Mouse (Mus musculus) thymus, adult 2 months (tissue): ENCODE results near the gene Dpp3. TPM values are rescaled to one million over a fixed set of nuclear protein-coding genes. Genes with fewer than 3 reads are reported as not detected.
A peak's percentile ranks its signal among the peaks of the same experiment; 100 is the strongest.
"Not testable (repeated sequence)": the region's sequence is repeated elsewhere in the genome, so short reads cannot be mapped to it uniquely, and the experiment has no call there.

Source experiments
- DNase-seq: peaks from one replicate; pipeline ENCODE4 v3.0.0; 2021
- H3K27ac ChIP-seq: fragments of 200-500 bp; 2 replicates; pipeline ENCODE4 v1.5.1; 2012; ENCODE audit warnings: low read length, control low read depth; ENCODE audit not compliant: control insufficient read depth, insufficient read depth
- H3K27me3 ChIP-seq: fragments of 200-500 bp; 2 replicates; pipeline ENCODE4 v1.6.1; 2012; ENCODE audit warnings: mild to moderate bottlenecking, low read length, moderate library complexity, mixed read lengths; ENCODE audit not compliant: control insufficient read depth, insufficient read depth
- H3K36me3 ChIP-seq: fragments of 200-500 bp; 2 replicates; pipeline ENCODE4 v1.6.1; 2012; ENCODE audit warnings: mild to moderate bottlenecking, low read length, moderate library complexity; ENCODE audit not compliant: control insufficient read depth, insufficient read depth
- H3K4me1 ChIP-seq: fragments of 200-500 bp; replicated peaks from 2 replicates; pipeline ENCODE4 v1.6.1; 2012; ENCODE audit warnings: low read length; ENCODE audit not compliant: control insufficient read depth, insufficient read depth
- H3K4me3 ChIP-seq: fragments of 200-500 bp; 2 replicates; pipeline ENCODE4 v1.5.1; 2012; ENCODE audit warnings: mild to moderate bottlenecking, low read length, control low read depth, moderate library complexity; ENCODE audit not compliant: control insufficient read depth, insufficient read depth
- CTCF ChIP-seq: fragments of 200-500 bp; IDR thresholded peaks from 2 replicates; pipeline ENCODE4 v1.5.1; 2012; ENCODE audit warnings: mild to moderate bottlenecking, control low read depth, low read length, moderate library complexity, borderline replicate concordance; ENCODE audit not compliant: control insufficient read depth, poor library complexity, insufficient read depth; ENCODE audit errors: extremely low read depth
- POLR2A ChIP-seq: fragments of 200-500 bp; IDR thresholded peaks from 2 replicates; pipeline ENCODE4 v1.6.1; 2012; ENCODE audit warnings: mild to moderate bottlenecking, low read length, control low read depth, moderate library complexity; ENCODE audit not compliant: control insufficient read depth, poor library complexity, insufficient read depth; ENCODE audit errors: extremely low read depth
- WGBS: fragments of 180-500 bp; shearing (Covaris S2); methylation state at CpG from one replicate; pipeline ENCODE4 v1.1.7; 2018; 5-methylcytosine and 5-hydroxymethylcytosine counted together
- polyA plus RNA-seq: library from polyadenylated mRNA; depleted of rRNA; stranded (reverse); fragments of >200 nt; gene quantifications from 2 replicates; pipeline ENCODE4 v1.2.3, GENCODE M21; 2012; rRNA removed

Gene Dpp3
- polyA plus RNA-seq = 153 and 175 TPM in 2 replicates

DNA sequence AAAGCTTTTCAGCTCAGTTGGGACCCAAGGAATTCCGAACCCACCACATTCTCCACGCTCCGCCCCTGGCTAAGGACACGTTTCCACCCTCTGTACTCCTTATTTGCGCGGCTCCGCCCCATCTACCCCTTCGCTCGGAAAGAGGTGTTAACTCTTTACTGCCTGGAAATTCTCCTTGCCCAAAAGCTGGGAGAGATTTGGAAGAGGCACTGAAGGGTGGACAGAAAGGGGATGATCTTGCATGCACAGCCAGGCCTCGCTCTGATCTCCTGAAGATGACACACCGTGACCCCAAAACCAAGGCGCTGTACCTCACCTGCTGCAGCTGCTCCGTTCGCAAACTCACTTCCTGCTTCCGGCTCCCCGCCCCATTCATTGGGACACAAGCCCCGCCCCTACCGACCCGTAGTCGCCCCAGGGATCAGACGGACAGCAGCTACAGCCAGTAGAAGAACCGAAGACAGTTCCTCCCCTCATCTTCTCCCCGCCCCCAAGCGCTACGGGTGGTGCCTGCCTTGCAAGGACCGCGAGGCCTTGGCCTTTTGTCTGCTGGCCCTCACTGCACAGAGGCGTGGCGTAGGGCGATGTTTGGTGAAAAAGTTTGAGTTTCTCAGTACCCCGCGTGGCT, at the start of gene Dpp3:
Dpp3 (minus strand) TSS at position 384 of the 628 bp plus-strand sequence.
- DNase-seq = peak; percentile 100
- Histone ChIP-seq H3K27ac (peak within 1 kb of the TSS; percentile 14; the same call in 1 of the 2 replicates), H3K27me3 (no peaks in the 10 kb centered on the region), H3K36me3 (peaks cover 14% of the 10 kb centered on the region), H3K4me1 (peaks cover 12% of the 10 kb centered on the region), H3K4me3 (peak within 1 kb of the TSS; percentile 80)
- peak; percentile 85 for TF ChIP-seq POLR2A
- peak; percentile 59; the same call in 1 of the 2 replicates for TF ChIP-seq CTCF
- WGBS = under 1% methylated on average over 32 of the region's 32 CpGs

DNA sequence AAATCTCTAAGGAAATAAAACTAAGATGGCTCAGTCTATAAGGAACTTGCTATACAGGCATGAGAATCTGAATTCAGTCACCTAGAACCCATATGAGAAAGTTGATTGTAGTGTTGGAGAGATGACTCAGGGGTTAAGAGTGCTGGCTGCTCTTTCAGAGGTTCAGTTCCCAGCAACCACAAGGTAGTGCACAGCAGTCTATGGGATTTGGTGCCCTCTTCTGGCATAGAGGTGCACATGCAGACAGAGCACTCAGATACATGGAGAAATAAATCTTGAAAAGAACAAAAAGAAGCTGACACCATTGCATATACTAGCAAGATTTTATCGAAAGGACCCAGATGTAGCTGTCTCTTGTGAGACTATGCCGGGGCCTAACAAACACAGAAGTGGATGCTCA, 40.1 kb upstream of the Dpp3 start:
- Histone ChIP-seq H3K27ac (no peak overlapping the region), H3K4me3 (no peak overlapping the region), H3K4me1 (no peaks in the 10 kb centered on the region), H3K36me3 (no peaks in the 10 kb centered on the region), H3K27me3 (no peaks in the 10 kb centered on the region)
- WGBS = 79% methylated on average over 2 of the region's 2 CpGs
- no peak for DNase-seq
- no peak for TF ChIP-seq CTCF
- TF ChIP-seq POLR2A = no peak

DNA sequence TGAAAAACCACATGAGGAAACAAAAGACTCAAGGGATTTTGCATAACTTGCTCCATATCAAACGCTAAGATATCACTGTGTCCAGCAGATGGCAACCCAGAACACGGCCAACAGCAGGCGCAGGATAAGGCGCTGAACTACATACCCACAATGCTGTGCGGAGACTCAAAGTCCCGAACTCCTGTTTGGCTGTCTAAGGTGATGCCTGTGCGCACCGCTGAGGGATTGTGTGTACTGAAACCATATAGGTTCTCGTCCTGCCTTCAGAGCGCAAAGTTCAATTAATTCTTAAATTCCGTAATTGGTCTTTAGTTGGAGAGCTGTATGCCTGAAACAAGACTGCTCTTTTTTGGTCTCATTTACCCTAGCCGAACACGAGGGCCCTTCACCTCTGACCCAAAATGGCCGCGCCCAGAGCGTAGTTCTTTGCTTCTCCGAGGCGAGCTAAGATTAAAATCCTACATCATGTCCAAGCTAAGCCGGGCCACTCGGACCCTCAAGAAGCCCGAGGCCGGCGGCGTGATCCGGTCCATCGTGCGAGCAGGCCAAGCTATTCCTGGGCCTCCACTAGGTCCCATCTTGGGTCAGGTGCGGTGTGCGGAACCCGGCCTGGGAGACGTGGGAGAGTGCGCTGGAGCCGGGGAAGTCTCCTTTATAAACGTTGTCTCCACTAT, 34.0 kb upstream of the Dpp3 start, which contains the start of gene Mrpl11:
Mrpl11 (plus strand) TSS at position 220 of the 674 bp plus-strand sequence.
- TF ChIP-seq CTCF (peak; percentile 38; the same call in 1 of the 2 replicates), POLR2A (peak; percentile 24; the same call in 1 of the 2 replicates)
- H3K4me3 ChIP-seq = peak within 1 kb of the TSS; percentile 69
- no peak within 1 kb of the TSS for H3K27ac ChIP-seq
- under 1% methylated on average over 34 of the region's 34 CpGs for WGBS
- peak; percentile 89 for DNase-seq
- H3K27me3 ChIP-seq = no peaks in the 10 kb centered on the region
- H3K36me3 ChIP-seq = no peaks in the 10 kb centered on the region
- H3K4me1 ChIP-seq = 0 out of 2 replicates have a peak, but pooled peaks cover 3% of the 10 kb centered on the region

DNA sequence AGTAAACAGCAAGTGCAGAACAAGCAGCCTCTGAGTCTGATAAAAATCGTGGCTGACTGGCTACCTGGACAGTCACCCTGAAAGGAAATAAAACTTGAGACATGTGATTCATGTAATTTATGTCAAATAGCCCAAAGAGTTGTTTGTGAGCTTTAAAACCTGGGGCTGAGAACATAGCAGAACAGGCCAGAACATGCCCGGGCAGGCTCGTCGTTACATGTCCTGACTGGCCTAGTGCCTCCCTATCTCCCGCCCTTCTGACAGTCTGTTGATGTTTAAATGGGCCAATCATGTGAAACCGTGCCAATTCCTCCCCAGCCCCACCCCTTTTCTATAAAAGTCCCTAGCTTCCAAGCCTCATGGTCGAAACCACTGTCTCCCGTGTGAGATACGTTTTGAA, 20.6 kb upstream of the Dpp3 start:
- not testable (repeated sequence) for H3K27ac ChIP-seq, H3K4me3 ChIP-seq, H3K36me3 ChIP-seq, DNase-seq, H3K4me1 ChIP-seq, H3K27me3 ChIP-seq
- WGBS = 87% methylated on average over 9 of the region's 9 CpGs

DNA sequence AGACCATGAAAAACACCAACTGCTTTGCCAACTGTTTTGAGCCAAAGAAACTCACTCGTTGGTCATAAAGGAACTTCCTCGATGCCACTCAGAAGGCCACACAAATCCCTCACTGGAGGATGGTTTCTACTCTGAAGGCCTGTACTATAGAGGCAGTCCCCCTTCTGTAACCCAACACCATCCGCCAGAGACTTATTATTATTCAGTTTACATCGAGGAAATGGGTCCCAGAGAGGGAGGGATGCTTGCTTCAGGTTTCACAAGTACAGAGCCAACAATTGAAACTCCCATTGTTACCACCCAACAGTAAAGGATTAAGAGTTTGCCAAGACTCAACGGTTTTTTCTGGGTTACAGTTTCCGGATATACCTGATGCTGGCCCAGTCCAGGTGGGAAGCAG, 17.5 kb upstream of the Dpp3 start:
- TF ChIP-seq POLR2A = no peak
- no peak for TF ChIP-seq CTCF
- 53% methylated on average over 6 of the region's 6 CpGs for WGBS

DNA sequence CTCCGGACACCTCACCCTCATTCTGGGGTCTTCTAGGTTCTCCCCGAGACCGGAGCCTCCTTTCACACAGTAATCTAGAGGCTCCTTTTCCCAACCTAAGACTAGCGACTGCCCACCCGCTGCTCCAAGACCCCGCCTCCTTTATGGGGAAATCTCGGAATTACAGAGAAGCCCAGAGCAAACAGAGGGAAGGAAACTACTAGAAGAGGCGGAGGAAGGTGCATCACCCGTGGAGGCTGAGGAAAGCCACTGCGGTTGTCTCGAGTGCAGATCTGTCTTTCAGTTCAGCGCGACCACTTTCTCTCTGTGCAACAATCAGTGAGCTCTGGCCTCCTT, 15.1 kb upstream of the Dpp3 start:
- peak; percentile 17 for DNase-seq
- Histone ChIP-seq H3K27ac (no peak overlapping the region), H3K36me3 (no peaks in the 10 kb centered on the region), H3K4me3 (no peak overlapping the region), H3K4me1 (peaks cover 15% of the 10 kb centered on the region), H3K27me3 (no peaks in the 10 kb centered on the region; the same call in 1 of the 2 replicates)
- 10% methylated on average over 13 of the region's 13 CpGs for WGBS
- TF ChIP-seq CTCF = no peak
- TF ChIP-seq POLR2A = no peak

More for the DNA sequence above, 17.5 kb upstream of the Dpp3 start:
- H3K4me1 ChIP-seq = peaks cover 15% of the 10 kb centered on the region
- no peaks in the 10 kb centered on the region for H3K36me3 ChIP-seq
- H3K4me3 ChIP-seq = no peak overlapping the region
- no peak overlapping the region for H3K27ac ChIP-seq
- DNase-seq = no peak
- H3K27me3 ChIP-seq = no peaks in the 10 kb centered on the region; the same call in 1 of the 2 replicates
